Mouse (Mus musculus): Measurements from ENCODE around the gene Ugt1a9.

DNA sequence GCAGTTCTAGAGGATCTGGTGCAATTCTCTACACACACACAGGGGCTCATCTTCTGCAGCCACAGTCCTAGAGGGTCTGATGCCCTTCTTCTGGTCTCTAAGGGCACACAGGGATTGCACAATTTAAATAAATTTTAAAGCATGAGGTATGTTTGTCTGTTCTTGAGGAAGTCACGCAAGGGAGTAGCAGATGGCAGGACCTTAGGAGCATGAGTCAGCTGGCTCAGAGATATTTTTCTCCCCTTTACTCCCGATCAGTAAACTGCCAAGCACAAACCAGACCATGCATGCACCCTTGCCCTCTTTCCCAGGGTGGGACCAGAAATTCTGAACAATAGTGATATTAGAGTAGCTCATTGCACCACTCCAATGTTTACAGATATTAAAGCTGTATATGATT is 87.8 kb downstream of the Ugt1a9 start:
- no peak for TF ChIP-seq POLR2A (IDR thresholded peaks at IDR 0.05; ENCODE audit: low read depth, low read length)
- TF ChIP-seq CTCF (conservative IDR thresholded peaks at IDR 0.05 in 1 of 2, IDR thresholded peaks at IDR 0.05 in 1 of 2; ENCODE audit: low read depth in 2 of 2, low read length in 2 of 2) = no peak
- no peak for TF ChIP-seq SIN3A (IDR thresholded peaks at IDR 0.05; ENCODE audit: low read length)
- no peak for TF ChIP-seq MAX (IDR thresholded peaks at IDR 0.05; ENCODE audit: low read length)
- no peak for TF ChIP-seq CHD2 (IDR thresholded peaks at IDR 0.05; ENCODE audit: low read length)
- TF ChIP-seq USF1 (IDR thresholded peaks at IDR 0.05; ENCODE audit: low read depth, low read length) = no peak
- no peak for TF ChIP-seq MAFK (IDR thresholded peaks at IDR 0.05; ENCODE audit: insufficient replicate concordance, low read length)
- TF ChIP-seq ZMIZ1 (IDR thresholded peaks at IDR 0.05; ENCODE audit: low read depth, low read length) = no peak
- TF ChIP-seq EP300 (IDR thresholded peaks at IDR 0.05; ENCODE audit: low read length) = no peak
- no peak for TF ChIP-seq E2F4 (IDR thresholded peaks at IDR 0.05; ENCODE audit: insufficient replicate concordance, low read depth, low read length)

Data from CH12.LX (cell line).